Mouse (Mus musculus) MEL (cell line): ENCODE data around the gene Gm49450.

ENCODE experiments used
- CTCF ChIP-seq, 3 experiments: IDR thresholded peaks in 2 of 3; conservative IDR thresholded peaks in 1 of 3; 2 replicates each; pipeline ENCODE4 v1.5.1; 2011 to 2012; ENCODE audit warnings: low read length in 3 of 3, low read depth in 2 of 3, mild to moderate bottlenecking in 2 of 3, improper control_type of control experiment in 1 of 3, inconsistent platforms in 1 of 3, mixed read lengths in 1 of 3, moderate library complexity in 1 of 3; ENCODE audit not compliant: control insufficient read depth in 1 of 3, insufficient read depth in 1 of 3, poor library complexity in 1 of 3, severe bottlenecking in 1 of 3
- E2F4 ChIP-seq: IDR thresholded peaks from 2 replicates; pipeline ENCODE4 v1.6.1; 2011; ENCODE audit warnings: low read depth, low read length, improper control_type of control experiment, borderline replicate concordance
- ETS1 ChIP-seq: IDR thresholded peaks from 2 replicates; pipeline ENCODE4 v1.6.1; 2012; ENCODE audit warnings: low read depth, mild to moderate bottlenecking, inconsistent platforms, low read length, improper control_type of control experiment, moderate library complexity
- GABPA ChIP-seq: IDR thresholded peaks from 2 replicates; pipeline ENCODE4 v1.6.1; 2012; ENCODE audit warnings: low read depth, mild to moderate bottlenecking, inconsistent platforms, low read length, improper control_type of control experiment, moderate library complexity
- HCFC1 ChIP-seq: IDR thresholded peaks from 2 replicates; pipeline ENCODE4 v1.6.1; 2012; ENCODE audit warnings: low read depth, mild to moderate bottlenecking, inconsistent platforms, low read length, improper control_type of control experiment, moderate library complexity
- MAX ChIP-seq: IDR thresholded peaks from 2 replicates; pipeline ENCODE4 v1.6.1; 2011; ENCODE audit warnings: low read length, improper control_type of control experiment
- MAZ ChIP-seq: IDR thresholded peaks from 2 replicates; pipeline ENCODE4 v1.6.1; 2012; ENCODE audit warnings: low read depth, mild to moderate bottlenecking, inconsistent platforms, low read length, improper control_type of control experiment
- MEF2A ChIP-seq: IDR thresholded peaks from 2 replicates; pipeline ENCODE4 v1.6.1; 2014; ENCODE audit warnings: low read depth, mild to moderate bottlenecking, inconsistent platforms, low read length, improper control_type of control experiment; ENCODE audit not compliant: poor library complexity, insufficient replicate concordance, severe bottlenecking; ENCODE audit errors: extremely low read depth
- MYC ChIP-seq: IDR thresholded peaks from 2 replicates; pipeline ENCODE4 v1.6.1; 2011; ENCODE audit warnings: low read depth, mild to moderate bottlenecking, low read length, improper control_type of control experiment, moderate library complexity
- POLR2A ChIP-seq, 2 experiments: IDR thresholded peaks; 2 replicates each; pipeline ENCODE4 v1.6.1; 2011 to 2012; ENCODE audit warnings: low read length in 2 of 2, mild to moderate bottlenecking in 2 of 2, control low read depth in 1 of 2, improper control_type of control experiment in 1 of 2, low read depth in 1 of 2, moderate library complexity in 1 of 2; ENCODE audit not compliant: control insufficient read depth in 1 of 2, insufficient read depth in 1 of 2, poor library complexity in 1 of 2
- RCOR1 ChIP-seq: IDR thresholded peaks from 2 replicates; pipeline ENCODE4 v1.6.1; 2012; ENCODE audit warnings: low read depth, mild to moderate bottlenecking, inconsistent platforms, low read length, improper control_type of control experiment
- TAL1 ChIP-seq: IDR thresholded peaks from 2 replicates; pipeline ENCODE4 v1.6.1; 2012; ENCODE audit warnings: mild to moderate bottlenecking, inconsistent platforms, low read length, moderate library complexity, mixed read lengths
- TBP ChIP-seq: IDR thresholded peaks from 2 replicates; pipeline ENCODE4 v1.8.0; 2011; ENCODE audit warnings: low read depth, low read length, improper control_type of control experiment
- ZKSCAN1 ChIP-seq: IDR thresholded peaks from 2 replicates; pipeline ENCODE4 v1.6.1; 2012; ENCODE audit warnings: low read depth, mild to moderate bottlenecking, inconsistent platforms, low read length, improper control_type of control experiment, moderate library complexity

GRCm38 (mm10) chr15:98994957-98995520, 41.7 kb upstream of the Gm49450 start:
- TF ChIP-seq ETS1 (no peak), CTCF (IDR thresholded peaks at IDR 0.05 in 2 of 3, conservative IDR thresholded peaks at IDR 0.05 in 1 of 3; ENCODE audit: control insufficient read depth in 1 of 3, insufficient read depth in 1 of 3, low read depth in 2 of 3, low read length in 3 of 3, poor library complexity in 1 of 3, severe bottlenecking in 1 of 3) (no peak), E2F4 (no peak), ZKSCAN1 (no peak), HCFC1 (no peak), POLR2A (IDR thresholded peaks at IDR 0.05; ENCODE audit: control insufficient read depth in 1 of 2, insufficient read depth in 1 of 2, low read depth in 1 of 2, low read length in 2 of 2, poor library complexity in 1 of 2) (no peak), MEF2A (no peak), TAL1 (no peak), MYC (no peak), MAZ (no peak), RCOR1 (no peak), MAX (no peak), GABPA (no peak), TBP (no peak)
